ENCODE assay signal across 19 mouse cellular contexts in the genomic region with DNA sequence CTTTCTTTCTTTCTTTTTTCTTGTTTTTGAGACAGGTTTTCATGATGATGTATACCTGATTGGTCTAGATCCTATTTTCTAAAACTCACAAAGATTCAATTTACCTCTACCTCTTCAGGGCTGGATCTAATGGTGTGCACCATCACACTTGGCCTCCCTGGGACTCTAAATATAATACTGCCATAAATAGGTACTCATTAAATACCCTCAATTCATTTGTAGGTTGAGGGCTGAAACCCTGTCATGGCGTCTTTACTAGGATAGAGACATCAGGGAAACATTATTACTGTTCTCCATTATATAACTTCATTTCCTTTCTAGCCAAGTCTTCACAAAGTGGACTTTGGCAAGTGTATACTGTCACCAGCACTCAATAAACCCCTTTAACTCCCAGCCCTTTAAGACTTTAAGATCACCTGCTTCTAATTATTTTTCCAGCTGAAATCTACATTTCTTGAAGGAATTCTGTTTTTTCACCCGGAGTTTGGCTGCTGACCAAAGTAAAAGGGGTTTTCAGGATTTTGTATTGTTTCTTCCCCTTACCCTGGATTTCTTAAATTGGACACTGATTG.
"Had no signal": no experiment of that assay in that cellular context is flagged by ENCODE, and none has a peak within 500 bp of the region (broad histone marks: within the 10 kb centered on the region; RNA-seq: fewer than 3 reads in every experiment).

No protein-coding gene starts in this region.

- H3K4me1 ChIP-seq: kidney, embryonic 15.5 days; liver, embryonic 13.5 days; megakaryocyte, embryonic 14.5 days; midbrain, embryonic 10.5 days; midbrain, embryonic 13.5 days had no signal

- H3K27me3 ChIP-seq: kidney, embryonic 15.5 days; liver, embryonic 13.5 days; megakaryocyte, embryonic 14.5 days; midbrain, embryonic 13.5 days had no signal

- H3K27ac ChIP-seq: kidney, embryonic 15.5 days; left cerebral cortex, adult 2 months; liver, embryonic 13.5 days; midbrain, embryonic 10.5 days; midbrain, embryonic 13.5 days; stomach, postnatal 0 days had no signal

- H3K36me3 ChIP-seq: kidney, embryonic 15.5 days; liver, embryonic 13.5 days; midbrain, embryonic 10.5 days; midbrain, embryonic 13.5 days had no signal

- ATAC-seq: lung, postnatal 0 days; midbrain, embryonic 13.5 days; midbrain, embryonic 16.5 days had no signal

- H3K4me2 ChIP-seq: kidney, embryonic 15.5 days; liver, embryonic 13.5 days; midbrain, embryonic 13.5 days had no signal

- DNase-seq: kidney, adult 11 months; kidney, adult 8-10 months; kidney, postnatal 10 days; kidney, postnatal 36 days; layer of hippocampus, postnatal 36 days; liver, embryonic 13.5 days; lung, adult 2 months; lung, postnatal 36 days; thymus, adult 2 months; thymus, postnatal 14 days; thymus, postnatal 4 days had no signal

- H3K4me3 ChIP-seq: kidney, embryonic 15.5 days; left cerebral cortex, adult 2 months; liver, embryonic 13.5 days; megakaryocyte, embryonic 14.5 days; midbrain, embryonic 10.5 days; midbrain, embryonic 13.5 days had no signal

- H3K9ac ChIP-seq: kidney, embryonic 15.5 days; liver, embryonic 13.5 days; midbrain, embryonic 13.5 days had no signal
